Mouse (Mus musculus) stomach, postnatal 0 days (tissue): Measurements from ENCODE around the gene Magi1.

ENCODE experiments used
- CTCF ChIP-seq: IDR thresholded peaks from 2 replicates; pipeline ENCODE4 v1.5.1; 2016; ENCODE audit warnings: antibody characterized with exemption, low read depth, mild to moderate bottlenecking, moderate library complexity
- EP300 ChIP-seq: optimal IDR thresholded peaks from 2 replicates; pipeline ENCODE3; 2016; ENCODE audit warnings: antibody characterized with exemption

DNA sequence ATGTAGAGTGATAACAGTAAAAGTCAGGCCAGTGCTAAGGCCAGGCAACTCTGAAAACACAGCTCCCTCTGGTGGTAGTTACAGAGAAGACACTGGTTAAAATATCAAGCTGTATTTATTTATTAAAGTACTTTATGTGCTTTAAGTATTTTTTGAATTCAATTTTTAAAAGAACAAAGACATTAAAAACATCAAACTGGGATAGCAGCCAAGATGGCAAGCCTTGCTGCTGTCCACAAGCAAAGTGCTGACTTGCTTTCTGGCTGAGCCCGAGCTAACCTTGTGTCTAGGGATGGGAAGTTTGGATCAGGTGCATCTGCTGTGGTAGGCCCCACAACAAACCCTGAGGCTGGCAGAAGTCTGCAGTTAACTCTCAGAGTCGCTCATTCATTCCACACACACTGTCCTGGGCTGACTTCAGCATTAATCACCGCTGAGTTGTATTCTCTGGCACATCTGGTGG, 143.7 kb downstream of the Magi1 start:
- TF ChIP-seq CTCF, result peak; percentile 77
- TF ChIP-seq EP300, result no peak
